Mouse (Mus musculus): ENCODE results near the gene Stam2. TPM values are rescaled to one million over a fixed set of nuclear protein-coding genes. Genes with fewer than 3 reads are reported as not detected.

The Stam2 gene
- total and polyA plus RNA-seq, 2 experiments from 2014 or later, result 30.6 to 40.3 TPM

DNA sequence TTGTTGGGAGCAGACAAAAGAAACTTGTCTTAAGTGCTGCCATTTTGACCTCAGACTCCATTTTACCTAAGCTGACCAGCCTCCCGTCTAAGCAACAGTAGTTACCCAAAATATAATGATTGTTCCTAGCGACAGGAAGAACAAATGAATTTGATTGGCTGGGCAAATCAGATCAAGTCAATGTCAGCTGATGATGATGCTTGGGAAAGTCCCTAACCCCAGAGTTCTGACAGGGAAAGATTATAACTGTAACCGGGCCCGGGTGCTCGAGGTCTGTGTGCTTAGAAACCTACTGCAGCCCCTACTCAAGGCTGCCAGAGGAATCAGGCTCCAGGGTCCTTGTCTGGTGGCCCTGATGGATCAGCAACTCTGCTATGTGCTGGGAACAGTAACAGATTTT, 10.1 kb downstream of the Stam2 start:
- Histone ChIP-seq H3K36me3 (ENCODE audit: insufficient read depth) (no peaks in the 10 kb centered on the region), H3K4me1 (ENCODE audit: insufficient read depth) (0 out of 2 replicates have a peak, but pooled peaks cover 9% of the 10 kb centered on the region), H3K9ac (no peak overlapping the region), H3K9me3 (ENCODE audit: low read length) (no peaks in the 10 kb centered on the region), H3K27me3 (ENCODE audit: insufficient read depth, low read length) (no peaks in the 10 kb centered on the region), H3K27ac (ENCODE audit: low read depth, low read length) (no peak overlapping the region), H3K4me3 (ENCODE audit: low read depth, low read length) (no peak overlapping the region), H3K4me2 (ENCODE audit: low read depth) (no peak overlapping the region)
- TF ChIP-seq CTCF (IDR thresholded peaks at IDR 0.05; ENCODE audit: low read depth), result no peak
- 81% methylated on average over 5 of the region's 5 CpGs for WGBS
- ATAC-seq (no peak), DNase-seq (no peak)

DNA sequence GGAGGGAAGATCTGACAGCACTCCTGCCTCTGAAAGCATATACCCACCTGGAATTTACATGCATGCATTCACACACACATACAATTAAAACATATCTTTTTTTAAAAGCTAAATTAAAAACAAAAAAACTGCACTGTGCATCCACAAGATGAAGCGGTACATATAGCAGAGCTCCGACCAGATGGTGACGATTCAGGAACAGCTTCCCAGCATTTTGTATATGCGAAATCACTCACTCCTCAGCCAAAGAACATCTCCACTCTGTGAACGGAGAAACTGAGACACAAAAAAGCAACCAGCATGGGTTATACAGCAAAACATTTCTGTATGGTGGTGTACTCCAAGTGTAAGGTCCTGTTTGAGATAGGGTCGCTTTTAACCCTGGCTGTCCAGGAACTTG, 11.2 kb downstream of the Stam2 start:
- Histone ChIP-seq H3K27me3 (ENCODE audit: insufficient read depth, low read length) (no peaks in the 10 kb centered on the region), H3K9ac (no peak overlapping the region), H3K9me3 (ENCODE audit: low read length) (no peaks in the 10 kb centered on the region), H3K4me1 (ENCODE audit: insufficient read depth) (0 out of 2 replicates have a peak, but pooled peaks cover 9% of the 10 kb centered on the region), H3K4me3 (ENCODE audit: low read depth, low read length) (no peak overlapping the region), H3K36me3 (ENCODE audit: insufficient read depth) (no peaks in the 10 kb centered on the region), H3K27ac (ENCODE audit: low read depth, low read length) (peak overlapping the region; percentile 77), H3K4me2 (ENCODE audit: low read depth) (no peak overlapping the region)
- TF ChIP-seq CTCF (IDR thresholded peaks at IDR 0.05; ENCODE audit: low read depth), result no peak
- DNase-seq, result peak; percentile 73
- 67% methylated on average over 6 of the region's 6 CpGs for WGBS
- peak; percentile 87 for ATAC-seq

DNA sequence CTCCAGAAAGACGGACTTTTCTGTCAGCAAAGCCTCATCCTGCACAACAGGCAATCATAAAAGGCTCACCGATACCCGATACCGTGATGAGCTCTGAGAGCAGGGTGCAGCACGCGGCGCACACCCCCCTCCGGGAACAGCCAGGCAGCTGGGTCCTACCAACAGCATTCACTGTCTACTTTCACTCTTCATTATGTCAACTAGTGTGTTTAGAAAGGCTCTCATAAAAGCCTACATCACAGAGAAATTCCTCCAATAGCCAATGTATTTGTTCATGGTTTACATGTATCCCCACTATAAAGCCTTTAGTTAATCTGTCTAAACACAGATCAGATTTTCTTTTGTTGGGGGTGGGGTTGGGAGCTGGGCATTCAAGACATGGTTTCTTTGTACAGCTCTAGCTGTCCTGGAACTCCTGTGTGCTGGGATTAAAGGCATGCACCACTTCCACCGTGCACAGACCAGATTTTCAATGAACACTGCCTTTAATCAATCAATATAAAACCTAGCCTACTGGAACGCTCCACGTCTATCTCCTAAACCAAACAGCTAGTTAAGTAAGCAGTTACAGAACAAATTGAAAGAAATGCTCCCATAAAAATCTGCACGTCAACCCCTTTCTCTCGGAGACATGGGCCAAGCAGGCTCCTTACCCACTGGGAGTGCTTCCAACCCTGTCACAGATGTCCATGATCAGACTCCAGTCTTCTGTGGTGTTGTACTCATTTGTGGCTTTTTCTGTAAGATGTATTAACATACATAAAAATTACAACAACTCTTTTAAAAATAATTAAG, 21.7 kb downstream of the Stam2 start:
- Histone ChIP-seq H3K27ac (ENCODE audit: low read depth, low read length) (peak overlapping the region; percentile 66), H3K9ac (no peak overlapping the region), H3K36me3 (ENCODE audit: insufficient read depth) (no peaks in the 10 kb centered on the region), H3K4me3 (ENCODE audit: low read depth, low read length) (0 out of 2 replicates have a peak overlapping the region, but pooled peaks have one; percentile 3), H3K9me3 (ENCODE audit: low read length) (no peaks in the 10 kb centered on the region), H3K4me2 (ENCODE audit: low read depth) (peak overlapping the region; percentile 24; the same call in 1 of the 2 replicates), H3K27me3 (ENCODE audit: insufficient read depth, low read length) (no peaks in the 10 kb centered on the region), H3K4me1 (ENCODE audit: insufficient read depth) (no peaks in the 10 kb centered on the region)
- WGBS, result 13% methylated on average over 13 of the region's 13 CpGs
- no peak for TF ChIP-seq CTCF (IDR thresholded peaks at IDR 0.05; ENCODE audit: low read depth)
- peak; percentile 50 for DNase-seq
- peak; percentile 66 for ATAC-seq

DNA sequence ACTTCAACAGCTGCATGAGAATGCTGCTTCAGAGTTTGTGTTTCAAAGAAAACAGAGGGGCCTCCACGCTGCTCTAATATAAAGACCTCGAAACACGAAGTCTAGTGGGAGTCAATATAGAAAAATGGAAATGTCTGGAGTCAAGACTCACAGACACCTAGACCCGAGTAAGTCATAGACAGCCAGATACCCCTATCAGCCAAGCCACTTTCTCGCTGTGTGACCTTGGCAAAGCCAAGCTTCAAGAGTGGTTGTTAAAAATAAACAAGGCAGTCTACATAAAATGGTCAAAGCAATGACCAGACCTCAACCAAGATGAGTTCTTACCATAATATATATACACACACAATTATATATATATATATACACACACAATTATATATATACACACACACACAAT, 25.0 kb downstream of the Stam2 start:
- no peak overlapping the region for H3K9ac ChIP-seq
- H3K36me3 ChIP-seq (ENCODE audit: insufficient read depth), result peaks cover 2% of the 10 kb centered on the region; the same call in 1 of the 2 replicates
- DNase-seq (no peak), ATAC-seq (no peak)
- no peak overlapping the region for H3K4me2 ChIP-seq (ENCODE audit: low read depth)
- no peaks in the 10 kb centered on the region for H3K27me3 ChIP-seq (ENCODE audit: insufficient read depth, low read length)
- H3K4me1 ChIP-seq (ENCODE audit: insufficient read depth), result no peaks in the 10 kb centered on the region
- no peak for TF ChIP-seq CTCF (IDR thresholded peaks at IDR 0.05; ENCODE audit: low read depth)
- H3K27ac ChIP-seq (ENCODE audit: low read depth, low read length), result no peak overlapping the region
- no peaks in the 10 kb centered on the region for H3K9me3 ChIP-seq (ENCODE audit: low read length)
- H3K4me3 ChIP-seq (ENCODE audit: low read depth, low read length), result no peak overlapping the region
- WGBS, result 89% methylated on average over 5 of the region's 5 CpGs

DNA sequence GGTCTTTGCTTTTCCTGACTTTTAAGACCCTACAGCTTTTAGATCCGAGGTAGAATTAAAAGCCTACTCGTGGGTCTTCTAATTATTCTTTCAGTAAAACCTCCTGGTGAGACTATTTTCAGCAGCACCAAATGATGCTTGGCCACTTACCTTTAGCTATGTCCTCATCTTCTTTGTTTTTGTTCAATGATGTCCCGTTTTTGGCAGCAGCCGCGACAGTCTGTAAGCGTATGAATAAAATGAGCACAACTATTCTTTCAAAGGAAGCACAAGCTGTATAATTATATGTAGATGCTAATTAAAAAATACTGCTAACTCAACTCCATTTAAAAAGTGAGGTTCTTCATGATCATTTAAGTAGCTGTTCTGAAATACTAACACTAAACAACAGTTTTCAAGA, 26.5 kb downstream of the Stam2 start:
- Histone ChIP-seq H3K36me3 (ENCODE audit: insufficient read depth) (peaks cover 2% of the 10 kb centered on the region; the same call in 1 of the 2 replicates), H3K9me3 (ENCODE audit: low read length) (no peaks in the 10 kb centered on the region), H3K27me3 (ENCODE audit: insufficient read depth, low read length) (no peaks in the 10 kb centered on the region), H3K9ac (no peak overlapping the region), H3K4me1 (ENCODE audit: insufficient read depth) (no peaks in the 10 kb centered on the region), H3K4me3 (ENCODE audit: low read depth, low read length) (no peak overlapping the region), H3K4me2 (ENCODE audit: low read depth) (no peak overlapping the region), H3K27ac (ENCODE audit: low read depth, low read length) (0 out of 2 replicates have a peak overlapping the region, but pooled peaks have one; percentile 45)
- WGBS, result 32% methylated on average over 6 of the region's 6 CpGs
- TF ChIP-seq CTCF (IDR thresholded peaks at IDR 0.05; ENCODE audit: low read depth), result no peak
- peak; percentile 59 for DNase-seq
- ATAC-seq, result peak; percentile 56; the same call in 1 of the 2 replicates

DNA sequence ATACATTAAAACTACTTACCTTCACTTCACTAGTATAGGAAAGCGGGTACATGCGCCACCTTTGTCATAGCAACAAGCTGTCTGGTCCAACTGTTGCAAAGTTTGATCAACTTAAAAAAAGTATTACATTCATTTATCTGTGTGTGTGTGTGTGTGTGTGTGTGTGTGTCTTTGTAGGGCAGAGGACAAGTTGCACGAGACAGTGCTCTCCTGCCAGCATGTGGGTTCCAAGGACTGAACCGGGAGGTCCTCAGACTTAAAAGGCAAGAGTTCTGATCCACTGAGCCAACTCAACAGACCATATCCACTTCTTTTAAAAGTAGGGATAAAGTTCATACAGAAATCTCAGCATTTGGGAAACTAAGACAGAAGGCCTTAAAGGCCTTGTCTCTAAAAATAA, 28.0 kb downstream of the Stam2 start:
- WGBS, result 91% methylated on average over 4 of the region's 4 CpGs
- Histone ChIP-seq H3K27ac (ENCODE audit: low read depth, low read length) (no peak overlapping the region), H3K4me3 (ENCODE audit: low read depth, low read length) (no peak overlapping the region), H3K27me3 (ENCODE audit: insufficient read depth, low read length) (no peaks in the 10 kb centered on the region), H3K9ac (no peak overlapping the region), H3K4me2 (ENCODE audit: low read depth) (no peak overlapping the region), H3K36me3 (ENCODE audit: insufficient read depth) (peaks cover 7% of the 10 kb centered on the region; the same call in 1 of the 2 replicates), H3K4me1 (ENCODE audit: insufficient read depth) (no peaks in the 10 kb centered on the region), H3K9me3 (ENCODE audit: low read length) (no peaks in the 10 kb centered on the region)
- DNase-seq (no peak), ATAC-seq (no peak)
- TF ChIP-seq CTCF (IDR thresholded peaks at IDR 0.05; ENCODE audit: low read depth), result no peak

DNA sequence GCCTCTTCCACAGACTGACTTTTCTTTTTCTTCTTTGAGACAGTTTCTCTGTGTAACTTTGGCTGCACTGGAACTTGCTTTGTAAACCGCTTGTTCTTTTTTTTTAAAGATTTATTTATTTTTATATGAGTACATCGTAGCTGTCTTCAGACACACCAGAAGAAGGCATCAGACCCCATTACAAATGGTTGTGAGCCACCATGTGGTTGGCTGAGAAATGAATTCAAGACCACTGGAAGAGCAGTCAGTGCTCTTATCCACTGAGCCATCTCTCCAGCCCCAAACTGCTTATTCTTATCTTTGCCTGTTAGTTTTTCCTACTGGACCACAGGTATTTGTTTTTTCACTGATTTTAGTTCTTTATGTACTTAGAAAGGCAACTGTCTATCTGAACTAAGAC, 31.3 kb downstream of the Stam2 start:
- H3K4me3 ChIP-seq (ENCODE audit: low read depth, low read length), result no peak overlapping the region
- 72% methylated on average over 2 of the region's 2 CpGs for WGBS
- ATAC-seq (no peak), DNase-seq (no peak)
- no peak overlapping the region for H3K27ac ChIP-seq (ENCODE audit: low read depth, low read length)
- TF ChIP-seq CTCF (IDR thresholded peaks at IDR 0.05; ENCODE audit: low read depth), result peak; percentile 44
- peaks cover 16% of the 10 kb centered on the region for H3K36me3 ChIP-seq (ENCODE audit: insufficient read depth)
- H3K4me2 ChIP-seq (ENCODE audit: low read depth), result no peak overlapping the region
- no peaks in the 10 kb centered on the region for H3K4me1 ChIP-seq (ENCODE audit: insufficient read depth)
- no peak overlapping the region for H3K9ac ChIP-seq
- no peaks in the 10 kb centered on the region for H3K27me3 ChIP-seq (ENCODE audit: insufficient read depth, low read length)
- H3K9me3 ChIP-seq (ENCODE audit: low read length), result no peaks in the 10 kb centered on the region
